Mouse (Mus musculus) cerebellum, adult 2 months (tissue): ENCODE data around the gene Crkl.

Source experiments
- CTCF ChIP-seq: fragments of 200-500 bp; IDR thresholded peaks from 2 replicates; pipeline ENCODE4 v1.5.1; 2011; ENCODE audit warnings: low read depth, mild to moderate bottlenecking, control low read depth, low read length, moderate library complexity, borderline replicate concordance; ENCODE audit not compliant: insufficient read depth
- POLR2A ChIP-seq: fragments of 200-500 bp; IDR thresholded peaks from 2 replicates; pipeline ENCODE4 v1.6.1; 2011; ENCODE audit warnings: low read length, control low read depth, borderline replicate concordance; ENCODE audit not compliant: insufficient read depth

DNA sequence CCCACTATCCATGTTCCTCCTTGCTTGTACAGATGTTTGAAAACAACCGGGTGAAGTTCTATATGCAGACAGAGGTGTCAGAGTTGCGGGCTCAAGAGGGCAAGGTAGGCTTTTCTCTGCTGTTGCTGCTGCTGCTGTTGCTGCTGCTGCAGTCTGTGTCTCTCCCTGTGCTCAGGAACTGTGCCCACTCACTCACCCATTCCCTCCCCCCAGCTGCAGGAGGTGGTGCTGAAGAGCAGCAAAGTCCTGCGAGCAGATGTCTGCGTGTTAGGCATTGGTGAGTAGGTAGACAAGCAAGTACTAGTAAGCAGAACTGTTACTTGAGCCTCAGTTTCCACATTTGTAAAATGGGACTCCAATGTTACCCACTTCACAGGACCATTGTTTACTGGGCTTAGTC, 50.9 kb downstream of the Crkl start:
- no peak for TF ChIP-seq CTCF
- TF ChIP-seq POLR2A: no peak
